Comparison of ENCODE assay signal across 10 mouse cellular contexts in the genomic region with DNA sequence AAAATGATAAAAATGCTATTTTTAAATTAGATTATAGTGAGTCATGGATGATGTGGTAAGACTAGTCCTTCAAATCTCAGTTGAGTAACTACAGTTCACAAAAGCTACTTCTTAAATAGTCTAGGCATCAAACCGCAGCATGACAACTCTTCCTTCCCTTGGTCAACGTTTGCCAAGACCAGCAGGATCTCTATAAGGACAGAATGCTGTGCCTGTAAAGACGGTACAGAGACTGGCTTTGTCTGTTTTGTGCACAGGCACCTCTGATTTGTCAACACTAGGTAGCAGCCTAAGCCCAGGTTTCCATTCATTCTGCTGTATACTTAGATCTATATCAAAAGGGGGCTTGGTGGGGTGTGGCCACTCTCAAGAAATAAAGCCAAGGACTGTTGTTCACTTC. TPM values are rescaled to one million over a fixed set of nuclear protein-coding genes. Genes with fewer than 3 reads are reported as not detected.
DNase-seq lines count a peak whose midpoint lies in the region; ATAC-seq and TF ChIP-seq lines count a peak whose summit lies in the region.
"Had no signal": no experiment of that assay in that cellular context is flagged by ENCODE, and none has a peak within 500 bp of the region (broad histone marks: within the 10 kb centered on the region; RNA-seq: fewer than 3 reads in every experiment).

No protein-coding gene starts in this region.

- H3K4me1 ChIP-seq in lung, embryonic 14.5 days (ENCODE audit: insufficient read depth) = no peaks in the 10 kb centered on the region
- no peaks in the 10 kb centered on the region; the same call in 1 of the 2 replicates for H3K4me1 ChIP-seq in lung, adult 2 months (ENCODE audit: control insufficient read depth, insufficient read depth, low read length)
- H3K4me1 ChIP-seq in forebrain, embryonic 16.5 days (replicated peaks; ENCODE audit: control insufficient read depth, insufficient read depth, low read length) = no peaks in the 10 kb centered on the region
- H3K4me1 ChIP-seq in midbrain, embryonic 11.5 days (ENCODE audit: control insufficient read depth, insufficient read depth, low read length) = no peaks in the 10 kb centered on the region

- H3K27me3 ChIP-seq in lung, embryonic 14.5 days (ENCODE audit: insufficient read depth, low read length) = no peaks in the 10 kb centered on the region
- H3K27me3 ChIP-seq in forebrain, embryonic 16.5 days (replicated peaks; ENCODE audit: control insufficient read depth, insufficient read depth, low read length) = no peaks in the 10 kb centered on the region
- no peaks in the 10 kb centered on the region for H3K27me3 ChIP-seq in midbrain, embryonic 11.5 days (ENCODE audit: control insufficient read depth, insufficient read depth, low read length)
- H3K27me3 ChIP-seq: heart, embryonic 13.5 days had no signal

- peak; percentile 49 for TF ChIP-seq CTCF in lung, embryonic 14.5 days (IDR thresholded peaks at IDR 0.05; ENCODE audit: low read depth)
- TF ChIP-seq CTCF in lung, adult 2 months (IDR thresholded peaks at IDR 0.05; ENCODE audit: insufficient read depth, low read length) = no peak

- no peak; the same call in 1 of the 2 replicates for ATAC-seq in lung, embryonic 14.5 days (ENCODE audit: insufficient read depth)
- peak; percentile 87 for ATAC-seq in forebrain, embryonic 16.5 days
- ATAC-seq in midbrain, embryonic 11.5 days (ENCODE audit: low FRiP score) = peak; percentile 89

- DNase-seq in adrenal gland, adult 2 months = peak; percentile 15
- DNase-seq in adrenal gland, postnatal 14 days = no peak
- peak; percentile 58 for DNase-seq in lung, embryonic 14.5 days
- DNase-seq in lung, adult 2 months = no peak
- no peak for DNase-seq in midbrain, embryonic 11.5 days (ENCODE audit: low spot score, missing footprints)
- DNase-seq in urinary bladder, postnatal 10 days (ENCODE audit: low spot score) = no peak
- DNase-seq in layer of hippocampus, adult 9-11 months = no peak

- H3K9me3 ChIP-seq in lung, embryonic 14.5 days (ENCODE audit: low read depth, low read length) = no peaks in the 10 kb centered on the region
- no peaks in the 10 kb centered on the region for H3K9me3 ChIP-seq in forebrain, embryonic 16.5 days (ENCODE audit: control insufficient read depth, low read length)
- no peaks in the 10 kb centered on the region for H3K9me3 ChIP-seq in midbrain, embryonic 11.5 days (ENCODE audit: control insufficient read depth, low read length)
- H3K9me3 ChIP-seq: heart, embryonic 13.5 days; megakaryocyte, embryonic 14.5 days had no signal

- no peak overlapping the region for H3K9ac ChIP-seq in lung, embryonic 14.5 days
- no peak overlapping the region for H3K9ac ChIP-seq in forebrain, embryonic 16.5 days (replicated peaks; ENCODE audit: low read depth, low read length)
- no peak overlapping the region for H3K9ac ChIP-seq in midbrain, embryonic 11.5 days (ENCODE audit: low read length)
- H3K9ac ChIP-seq: heart, embryonic 13.5 days had no signal

- no peaks in the 10 kb centered on the region for H3K36me3 ChIP-seq in lung, embryonic 14.5 days (ENCODE audit: insufficient read depth)
- H3K36me3 ChIP-seq in forebrain, embryonic 16.5 days (ENCODE audit: control insufficient read depth, insufficient read depth) = no peaks in the 10 kb centered on the region
- H3K36me3 ChIP-seq in midbrain, embryonic 11.5 days (ENCODE audit: control insufficient read depth, insufficient read depth, low read length) = no peaks in the 10 kb centered on the region
- H3K36me3 ChIP-seq: heart, embryonic 13.5 days had no signal

- H3K4me2 ChIP-seq in lung, embryonic 14.5 days = no peak overlapping the region
- no peak overlapping the region for H3K4me2 ChIP-seq in forebrain, embryonic 16.5 days (ENCODE audit: low read length)
- H3K4me2 ChIP-seq in midbrain, embryonic 11.5 days = no peak overlapping the region
- H3K4me2 ChIP-seq: heart, embryonic 13.5 days had no signal

- H3K4me3 ChIP-seq in lung, embryonic 14.5 days (ENCODE audit: low read depth, low read length) = no peak overlapping the region
- no peak overlapping the region for H3K4me3 ChIP-seq in lung, adult 2 months (replicated peaks; ENCODE audit: extremely low read depth, low read depth, low read length)
- no peak overlapping the region for H3K4me3 ChIP-seq in forebrain, embryonic 16.5 days (replicated peaks; ENCODE audit: low read length)
- no peak overlapping the region for H3K4me3 ChIP-seq in midbrain, embryonic 11.5 days (ENCODE audit: low read depth, low read length)
- H3K4me3 ChIP-seq: heart, embryonic 13.5 days; megakaryocyte, embryonic 14.5 days had no signal

- H3K27ac ChIP-seq in lung, embryonic 14.5 days (ENCODE audit: low read depth) = no peak overlapping the region
- no peak overlapping the region for H3K27ac ChIP-seq in forebrain, embryonic 16.5 days (ENCODE audit: low read length)
- no peak overlapping the region for H3K27ac ChIP-seq in midbrain, embryonic 11.5 days (ENCODE audit: low read depth, low read length)
- H3K27ac ChIP-seq: heart, embryonic 13.5 days had no signal

- no peak for TF ChIP-seq POLR2A in lung, adult 2 months (IDR thresholded peaks at IDR 0.05; ENCODE audit: borderline replicate concordance, extremely low read depth, low read depth, low read length)

- 32% methylated on average over 3 of the region's 3 CpGs for WGBS in lung, embryonic 14.5 days
- 14% methylated on average over 3 of the region's 3 CpGs for WGBS in lung, adult 2 months
- 17% methylated on average over 3 of the region's 3 CpGs for WGBS in forebrain, embryonic 16.5 days
- WGBS in midbrain, embryonic 11.5 days = 44% methylated on average over 3 of the region's 3 CpGs

RNA-seq across cellular contexts. Expression of a gene that starts 27.8 kb away (rescaled TPM):
- total RNA-seq in adrenal gland, adult 2 months (2021) = 10 to 100 TPM; 73.5 to 86.1 TPM
- 32.7 and 39.1 TPM in 2 replicates for polyA plus RNA-seq in adrenal gland, adult 2 months (2012; rRNA removed)
- total RNA-seq in adrenal gland, postnatal 14 days (2021) = 70.3 and 84.0 TPM in 2 replicates
- polyA plus RNA-seq in lung, embryonic 14.5 days (2014; fragmentation: Nextera tagmentation; extraction: Ambion mirVana) = 144 and 155 TPM in 2 replicates
- polyA plus RNA-seq in lung, adult 2 months (2012; rRNA removed) = 103 and 125 TPM in 2 replicates
- 54.4 and 61.2 TPM in 2 replicates for polyA plus RNA-seq in forebrain, embryonic 16.5 days (2015; fragmentation: Nextera tagmentation; extraction: Ambion mirVana)
- 73.1 and 78.0 TPM in 2 replicates for polyA plus RNA-seq in midbrain, embryonic 11.5 days (2014; fragmentation: Nextera tagmentation; extraction: Ambion mirVana)

Comparison
In these comparisons a context has a peak if more than half of its experiments do, and no peak if none do; other contexts are left out.
1. DNase-seq: peak in adrenal gland, adult 2 months (single experiment) and lung, embryonic 14.5 days (single experiment); none in adrenal gland, postnatal 14 days (single experiment), lung, adult 2 months (single experiment), midbrain, embryonic 11.5 days (single experiment), urinary bladder, postnatal 10 days (single experiment) and layer of hippocampus, adult 9-11 months (single experiment).